Mouse (Mus musculus): Measurements from ENCODE around the gene Rnf225.
"Not testable (repeated sequence)": the region's sequence is repeated elsewhere in the genome, so short reads cannot be mapped to it uniquely, and the experiment has no call there.

Gene Rnf225

GRCm38 (mm10) chr7:12933615-12934140 is 6.5 kb downstream of the Rnf225 start:
- DNase-seq, result no peak

DNA sequence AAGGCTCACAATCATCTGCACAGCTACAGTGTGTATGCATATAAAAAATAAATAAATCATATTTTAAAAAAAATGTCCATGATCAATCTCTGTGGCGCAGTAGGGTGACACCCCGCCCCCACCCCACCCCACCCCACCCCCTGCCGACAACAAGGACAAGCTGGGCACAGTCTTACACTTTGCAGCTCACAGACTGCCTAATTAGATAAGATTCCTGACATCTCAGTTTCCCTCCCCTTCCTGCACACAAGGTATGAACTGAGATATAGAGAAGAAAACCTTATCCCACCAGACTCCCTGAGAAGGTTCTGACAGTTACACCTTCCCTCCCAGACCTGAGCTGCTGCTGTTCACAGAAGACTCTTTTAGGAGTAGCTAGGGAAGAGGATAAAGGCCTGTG is 7.6 kb downstream of the Rnf225 start:
- DNase-seq, result no peak

- DNase-seq, result not testable (repeated sequence)
Observed at GRCm38 (mm10) chr7:12937254-12937803, 10.1 kb downstream of the Rnf225 start.

- no peak for DNase-seq
Observed at GRCm38 (mm10) chr7:12940599-12940998, 13.4 kb downstream of the Rnf225 start.

- DNase-seq, result peak; percentile 19 to 46
Observed at GRCm38 (mm10) chr7:12943488-12943887, 16.3 kb downstream of the Rnf225 start.

- DNase-seq, result peak; percentile 88 to 93
Observed at GRCm38 (mm10) chr7:12949032-12949871, 22.0 kb downstream of the Rnf225 start.

DNA sequence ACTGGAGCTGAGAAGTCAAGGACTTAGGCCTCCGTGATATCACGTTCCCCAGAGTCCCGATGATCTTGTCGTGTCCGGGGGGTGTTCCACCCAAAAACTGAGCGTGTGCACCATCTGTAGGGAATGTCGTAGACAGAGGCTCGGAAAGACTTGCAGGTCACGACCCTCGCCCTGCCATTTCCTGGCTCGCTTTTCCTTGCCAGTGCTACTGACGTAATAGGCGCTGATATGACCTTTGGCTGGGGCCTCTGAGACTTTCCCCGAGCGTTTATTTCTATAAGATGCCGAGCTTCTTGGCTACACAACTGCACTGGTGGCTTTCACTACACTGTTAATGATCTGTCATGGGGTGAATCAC is 22.6 kb downstream of the Rnf225 start:
- no peak for DNase-seq

GRCm38 (mm10) chr7:12954896-12955295 is 27.7 kb downstream of the Rnf225 start:
- no peak for DNase-seq

GRCm38 (mm10) chr7:12957511-12957910 is 30.3 kb downstream of the Rnf225 start:
- DNase-seq, result no peak

DNA sequence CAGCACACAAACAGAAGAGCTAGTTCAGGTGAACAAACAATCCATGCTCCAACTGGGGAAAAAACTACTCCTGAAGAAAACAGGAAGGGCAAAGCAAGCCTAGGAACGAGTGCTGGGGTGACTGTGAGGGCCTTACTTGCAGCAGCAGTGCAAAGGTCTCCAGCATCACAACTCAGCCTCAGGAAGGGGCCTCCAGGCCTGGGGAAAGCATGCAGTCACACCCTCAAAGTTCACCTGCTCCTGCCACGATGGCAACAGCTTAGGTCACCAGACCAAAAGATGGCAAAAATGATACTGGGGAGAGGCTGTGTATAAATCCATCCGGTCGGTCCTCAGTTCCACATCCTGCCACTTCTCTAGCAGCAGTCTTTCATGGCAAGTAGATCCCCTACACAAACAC is 31.7 kb downstream of the Rnf225 start:
- DNase-seq, result no peak

DNA sequence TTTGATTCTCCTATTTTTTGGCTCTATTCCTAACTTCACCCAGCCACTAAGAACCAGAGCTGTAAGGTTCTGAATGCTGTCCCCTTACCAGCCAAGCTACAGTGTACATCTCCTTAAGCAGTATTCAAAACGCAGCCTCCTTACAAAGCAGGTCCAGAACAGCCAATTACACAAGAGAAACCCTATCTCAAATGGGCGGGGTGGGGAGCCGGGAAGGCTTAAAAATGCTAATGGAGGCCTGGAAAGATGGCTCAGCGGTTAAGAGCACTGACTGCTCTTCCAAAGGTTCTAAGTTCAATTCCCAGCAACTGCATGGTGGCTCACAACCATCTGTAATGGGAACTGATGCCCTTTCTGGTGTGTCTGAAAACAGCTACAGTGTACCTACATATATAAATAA is 32.5 kb downstream of the Rnf225 start:
- DNase-seq, result no peak

DNA sequence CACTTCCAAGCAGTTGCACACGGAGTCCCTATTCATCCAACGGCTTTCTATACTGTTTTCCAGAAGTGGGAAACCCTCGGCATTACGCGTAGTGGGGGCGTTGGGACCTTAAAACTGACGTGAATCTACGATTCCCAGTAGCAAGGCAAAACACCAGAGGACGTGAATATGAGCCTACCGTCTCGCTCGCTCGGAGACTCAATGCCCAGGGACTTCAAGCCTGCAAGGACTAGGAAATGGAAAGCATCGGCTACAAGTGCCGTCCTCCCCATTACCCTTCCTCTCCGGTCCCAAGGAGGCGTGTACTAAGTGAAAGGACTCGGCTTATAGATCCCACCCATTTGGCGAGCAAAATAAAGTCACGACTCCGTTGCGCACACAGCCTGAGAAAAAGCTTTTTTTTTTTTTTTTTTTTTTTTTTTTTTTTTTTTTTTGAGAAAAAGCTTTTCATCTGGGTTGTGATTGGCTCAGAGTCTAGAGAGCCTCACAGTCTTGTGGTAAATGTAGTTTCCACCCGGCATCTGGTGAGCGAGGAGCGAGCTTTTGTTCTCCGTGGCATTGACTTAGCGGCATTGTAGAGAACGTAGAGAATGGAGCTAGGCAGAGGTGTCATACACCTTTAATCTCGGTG is 34.4 kb downstream of the Rnf225 start:
- DNase-seq, result peak; percentile 69 to 79

GRCm38 (mm10) chr7:12965678-12966091 is 38.5 kb downstream of the Rnf225 start, which contains the start of gene Zfp324:
Gene Zfp324, plus strand, starts transcription at chr7:12965838.
- DNase-seq, result peak; percentile 86 to 90

GRCm38 (mm10) chr7:12966104-12966845 is 39.1 kb downstream of the Rnf225 start:
- DNase-seq, result peak; percentile 70 to 76

- DNase-seq, result no peak
Observed at GRCm38 (mm10) chr7:12970906-12971305, 43.7 kb downstream of the Rnf225 start.

- peak; percentile 96 to 99 for DNase-seq
Observed at GRCm38 (mm10) chr7:12977682-12978389, 50.6 kb downstream of the Rnf225 start, which contains the start of gene Zfp446. Gene Zfp446, plus strand, starts transcription at chr7:12977848.

- peak in 1 of 2 experiments; percentile 28 for DNase-seq
Observed at GRCm38 (mm10) chr7:12978931-12979722, 51.9 kb downstream of the Rnf225 start.

DNA sequence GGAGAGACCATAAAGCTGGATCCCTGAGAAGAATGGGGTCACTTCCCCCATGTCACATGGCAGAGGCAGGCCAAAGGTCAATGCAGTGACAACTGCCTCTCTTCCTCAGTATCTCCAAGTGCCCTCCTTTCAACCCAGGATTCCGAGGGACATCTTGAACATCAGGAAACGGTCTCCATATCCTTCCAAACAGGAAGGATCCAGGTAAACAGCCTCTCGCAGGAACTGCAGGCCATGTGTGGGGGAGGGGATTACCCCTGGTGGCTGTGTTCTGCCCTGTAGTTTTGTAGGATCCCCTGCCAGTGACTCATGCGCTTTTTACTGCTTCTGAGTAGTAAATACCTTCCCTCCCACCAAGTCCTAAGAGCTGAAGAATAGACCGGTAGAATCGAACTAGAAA is 52.6 kb downstream of the Rnf225 start:
- no peak for DNase-seq

- no peak for DNase-seq
Observed at GRCm38 (mm10) chr7:12980291-12980690, 53.1 kb downstream of the Rnf225 start.
